Mouse (Mus musculus): ENCODE results near the gene Fam13c. TPM values are rescaled to one million over a fixed set of nuclear protein-coding genes. Genes with fewer than 3 reads are reported as not detected.

The Fam13c gene
- total and polyA plus RNA-seq, 2 experiments: 0.02 to 0.09 TPM

GRCm38 (mm10) chr10:70599126-70599924 is 159.0 kb downstream of the Fam13c start:
- peak; percentile 20 for DNase-seq (ENCODE audit: extremely low read depth, low read depth, low spot score)

DNA sequence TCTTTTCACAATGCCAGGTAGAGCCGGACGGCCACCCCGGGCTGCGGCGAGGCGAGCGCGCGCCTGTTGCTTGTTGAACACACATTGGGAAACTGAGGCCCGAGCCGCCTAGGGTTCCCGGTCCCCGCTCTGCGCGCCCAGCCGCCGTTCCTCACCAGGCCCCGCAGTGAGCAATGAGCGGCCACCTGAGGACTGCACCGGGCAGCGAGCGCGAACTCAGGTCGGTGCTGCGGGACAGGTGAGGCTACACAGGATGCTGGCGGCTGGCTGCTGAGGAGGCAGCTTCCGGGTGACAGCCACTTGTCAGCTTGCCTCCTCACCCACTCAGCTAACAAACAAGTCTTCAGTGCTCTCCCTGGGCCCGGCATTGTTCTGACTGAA is 159.6 kb downstream of the Fam13c start:
- TF ChIP-seq CTCF (IDR thresholded peaks at IDR 0.05; ENCODE audit: low read depth, low read length) (no peak), POLR2A (IDR thresholded peaks at IDR 0.05; ENCODE audit: extremely low read depth, insufficient read depth, low read length) (no peak)
- no peak overlapping the region for H3K9ac ChIP-seq (ENCODE audit: low read depth, low read length)
- no peaks in the 10 kb centered on the region for H3K36me3 ChIP-seq (ENCODE audit: control insufficient read depth, insufficient read depth, low read length)
- H3K27ac ChIP-seq (replicated peaks; ENCODE audit: insufficient read depth, low read depth, low read length): no peak overlapping the region
- peaks cover 3% of the 10 kb centered on the region; the same call in 1 of the 2 replicates for H3K4me1 ChIP-seq (ENCODE audit: control insufficient read depth, insufficient read depth, low read length)
- 1% methylated on average over 28 of the region's 28 CpGs for WGBS
- peak overlapping the region; percentile 51; the same call in 1 of the 2 replicates for H3K4me3 ChIP-seq (ENCODE audit: insufficient read depth, low read depth, low read length)
- no peaks in the 10 kb centered on the region for H3K79me2 ChIP-seq (ENCODE audit: control insufficient read depth, insufficient read depth, low read length)
- peaks cover 21% of the 10 kb centered on the region for H3K27me3 ChIP-seq (ENCODE audit: control insufficient read depth, insufficient read depth, low read length)
- DNase-seq (ENCODE audit: extremely low read depth, low read depth, low spot score): no peak

More at GRCm38 (mm10) chr10:70599126-70599924, 159.0 kb downstream of the Fam13c start:
- no peak for TF ChIP-seq CTCF (IDR thresholded peaks at IDR 0.05; ENCODE audit: low read depth, low read length)
- TF ChIP-seq POLR2A (IDR thresholded peaks at IDR 0.05; ENCODE audit: extremely low read depth, insufficient read depth, low read length): no peak
- WGBS: under 1% methylated on average over 110 of the region's 124 CpGs
- H3K4me1 ChIP-seq (ENCODE audit: control insufficient read depth, insufficient read depth, low read length): peaks cover 3% of the 10 kb centered on the region; the same call in 1 of the 2 replicates
- H3K27ac ChIP-seq (replicated peaks; ENCODE audit: insufficient read depth, low read depth, low read length): no peak overlapping the region
- peaks cover 21% of the 10 kb centered on the region for H3K27me3 ChIP-seq (ENCODE audit: control insufficient read depth, insufficient read depth, low read length)
- peak overlapping the region; percentile 51; the same call in 1 of the 2 replicates for H3K4me3 ChIP-seq (ENCODE audit: insufficient read depth, low read depth, low read length)
- peak overlapping the region; percentile 48 for H3K9ac ChIP-seq (ENCODE audit: low read depth, low read length)
- no peaks in the 10 kb centered on the region for H3K79me2 ChIP-seq (ENCODE audit: control insufficient read depth, insufficient read depth, low read length)
- no peaks in the 10 kb centered on the region for H3K36me3 ChIP-seq (ENCODE audit: control insufficient read depth, insufficient read depth, low read length)

Other genes starting within 250 kb of the Fam13c start
- not detected in 2 replicates for gene Mrln, start 235.8 kb upstream of the Fam13c start, total RNA-seq (2014; rRNA removed)
- gene Mrln, start 235.8 kb upstream of the Fam13c start, polyA plus RNA-seq (2012; rRNA removed): not detected in 2 replicates
- 2.4 and 2.8 TPM in 2 replicates for gene Slc16a9, start 195.4 kb upstream of the Fam13c start, total RNA-seq (2014; rRNA removed)
- gene Slc16a9, start 195.4 kb upstream of the Fam13c start, polyA plus RNA-seq (2012; rRNA removed): 0.80 and 1.7 TPM in 2 replicates
- not detected in 2 replicates for gene Phyhipl, start 215.5 kb downstream of the Fam13c start, total RNA-seq (2014; rRNA removed)
- gene Phyhipl, start 215.5 kb downstream of the Fam13c start, polyA plus RNA-seq (2012; rRNA removed): not detected in 2 replicates

Measured in liver, adult 2 months (tissue).